Mouse (Mus musculus) heart, postnatal 36 days (tissue): Measurements from ENCODE around the gene Meis1. TPM values are rescaled to one million over a fixed set of nuclear protein-coding genes. Genes with fewer than 3 reads are reported as not detected.

Source experiments
- DNase-seq, 2 experiments: peaks; one replicate each; pipeline ENCODE4 v3.0.0; 2021 to 2022
- intact Hi-C: fragments of 180-260 bp; cut with DNase I; formaldehyde crosslinking; loops from one replicate; pipeline ENCODE4 v1.15.1; 2025
- total RNA-seq, 2 experiments: library from RNA; stranded (reverse); gene quantifications; 2 replicates each; pipeline ENCODE4 v1.2.3; 2021

Meis1 gene
- total RNA-seq, 2 experiments from 2014 or later: 22.4 to 31.4 TPM

- intact Hi-C loops: no loop called here
- no peak for DNase-seq
Measured at GRCm38 (mm10) chr11:18924583-18925334, 94.0 kb downstream of the Meis1 start.

GRCm38 (mm10) chr11:18923274-18923673, 95.5 kb downstream of the Meis1 start:
- no peak for DNase-seq
- intact Hi-C loops: no loop called here

- intact Hi-C loops: no loop called here
- DNase-seq: no peak
Measured at GRCm38 (mm10) chr11:18920651-18921050, 98.1 kb downstream of the Meis1 start.

GRCm38 (mm10) chr11:18919162-18919762, 99.5 kb downstream of the Meis1 start:
- intact Hi-C loops: no loop called here
- DNase-seq: no peak

GRCm38 (mm10) chr11:18917887-18918286, 100.9 kb downstream of the Meis1 start:
- intact Hi-C loops: no loop called here

GRCm38 (mm10) chr11:18913251-18913650, 105.5 kb downstream of the Meis1 start:
- DNase-seq: no peak
- intact Hi-C loops: no loop called here

More at GRCm38 (mm10) chr11:18917887-18918286, 100.9 kb downstream of the Meis1 start:
- DNase-seq: no peak

GRCm38 (mm10) chr11:18912311-18913019, 106.3 kb downstream of the Meis1 start:
- no peak for DNase-seq
- intact Hi-C loops: no loop called here

- intact Hi-C loops: no loop called here
- no peak for DNase-seq
Measured at GRCm38 (mm10) chr11:18906866-18907265, 111.9 kb downstream of the Meis1 start.

- intact Hi-C loops: no loop called here
- no peak for DNase-seq
Measured at GRCm38 (mm10) chr11:18905431-18905830, 113.4 kb downstream of the Meis1 start.

GRCm38 (mm10) chr11:18904880-18905279, 113.9 kb downstream of the Meis1 start:
- DNase-seq: no peak
- intact Hi-C loops: no loop called here

- intact Hi-C loops: no loop called here
- no peak for DNase-seq
Measured at GRCm38 (mm10) chr11:18904285-18904684, 114.5 kb downstream of the Meis1 start.

GRCm38 (mm10) chr11:18900489-18900888, 118.3 kb downstream of the Meis1 start:
- intact Hi-C loops: no loop called here
- DNase-seq: no peak

GRCm38 (mm10) chr11:18898862-18899261, 119.9 kb downstream of the Meis1 start:
- DNase-seq: no peak

GRCm38 (mm10) chr11:18897921-18898646, 120.7 kb downstream of the Meis1 start:
- no peak for DNase-seq
- intact Hi-C loops: loop anchor here (5.0 kb wide), 1 partner anchor 44 kb away; no protein-coding TSS in a partner anchor

More at GRCm38 (mm10) chr11:18898862-18899261, 119.9 kb downstream of the Meis1 start:
- intact Hi-C loops: loop anchor here (5.0 kb wide), 1 partner anchor 43 kb away; no protein-coding TSS in a partner anchor

GRCm38 (mm10) chr11:18897250-18897649, 121.5 kb downstream of the Meis1 start:
- intact Hi-C loops: loop anchor here (5.0 kb wide), 1 partner anchor 45 kb away; no protein-coding TSS in a partner anchor
- DNase-seq: no peak

- intact Hi-C loops: no loop called here
- no peak for DNase-seq
Measured at GRCm38 (mm10) chr11:18892470-18892869, 126.3 kb downstream of the Meis1 start.

GRCm38 (mm10) chr11:18889139-18889538, 129.6 kb downstream of the Meis1 start:
- DNase-seq: no peak
- intact Hi-C loops: no loop called here

GRCm38 (mm10) chr11:18888651-18889050, 130.1 kb downstream of the Meis1 start:
- no peak for DNase-seq
- intact Hi-C loops: no loop called here

GRCm38 (mm10) chr11:18885729-18886325, 133.0 kb downstream of the Meis1 start:
- intact Hi-C loops: no loop called here
- no peak for DNase-seq

GRCm38 (mm10) chr11:18885036-18885728, 133.6 kb downstream of the Meis1 start:
- intact Hi-C loops: no loop called here
- no peak for DNase-seq
